Mouse (Mus musculus) kidney, adult 2 months (tissue): ENCODE measurements at regions not wholly inside any gene's neighbourhood (a gene's known extent, or its start where the extent isn't known, plus 50 kb on each side); places are given as distances from the start of the nearest gene placed in this dataset.

Experiments used
- CTCF ChIP-seq: fragments of 200-500 bp; conservative IDR thresholded peaks from 2 replicates; pipeline ENCODE4 v1.5.1; 2011; ENCODE audit warnings: low read depth, mild to moderate bottlenecking, control low read depth, low read length, moderate library complexity, mixed read lengths; ENCODE audit not compliant: insufficient read depth, insufficient read length
- POLR2A ChIP-seq: fragments of 200-500 bp; IDR thresholded peaks from one replicate; pipeline ENCODE4 v1.6.1; 2011; ENCODE audit warnings: low read depth, low read length, control low read depth

GRCm38 (mm10) chr3:148761586-148761985, 228.8 kb downstream of the Adgrl2 start:
- no peak for TF ChIP-seq CTCF
- TF ChIP-seq POLR2A = no peak
